Mouse (Mus musculus): ENCODE measurements around the gene Brix1.
"Not testable (repeated sequence)": the region's sequence is repeated elsewhere in the genome, so short reads cannot be mapped to it uniquely, and the experiment has no call there.

The Brix1 gene

DNA sequence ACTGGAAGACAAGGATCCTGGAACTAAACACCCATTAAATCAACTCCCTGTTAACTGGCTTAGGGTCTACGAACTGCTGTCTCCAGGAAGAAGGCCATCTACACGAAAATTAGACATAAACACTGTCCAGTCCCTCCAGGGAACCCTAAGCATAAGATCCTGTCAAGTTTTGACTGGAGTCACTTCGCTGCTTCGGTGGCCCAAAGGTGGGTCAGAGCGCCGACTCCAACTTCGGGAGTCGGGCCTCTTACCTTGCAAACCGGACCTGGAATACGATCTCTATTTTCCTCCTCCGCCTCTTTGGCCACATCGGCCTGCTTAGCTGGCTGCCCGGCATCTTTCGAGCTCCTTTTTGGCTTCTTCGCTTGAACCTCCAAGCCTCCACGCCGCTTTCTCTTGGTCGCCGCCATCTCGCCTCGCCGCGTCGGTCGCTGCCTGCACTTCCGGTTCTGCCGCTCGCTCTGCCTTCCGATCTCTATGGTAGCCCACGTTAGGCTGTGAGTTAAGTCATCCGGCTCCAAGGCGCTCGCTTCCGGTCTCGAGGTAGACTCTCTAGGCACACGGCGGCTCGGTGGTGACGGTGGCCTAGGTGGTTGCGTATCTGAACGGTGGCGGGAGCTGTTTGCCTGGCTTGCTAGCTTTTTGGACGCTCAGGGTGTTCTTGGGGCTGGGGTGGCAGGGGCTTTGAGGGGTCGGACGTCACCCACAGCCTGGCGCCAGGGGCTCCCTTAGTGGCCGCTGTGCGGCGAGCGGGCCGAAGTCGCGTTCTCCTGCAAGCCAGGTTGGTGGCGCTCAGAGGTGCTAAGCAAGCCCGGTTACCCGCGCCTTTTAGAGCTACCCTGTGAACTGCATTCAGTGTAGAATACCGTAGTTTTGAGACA lies at the start of gene Brix1, which contains the start of gene Rad1:
Gene Brix1, minus strand, starts transcription at position 464 of the 881 bp plus-strand sequence.
Gene Rad1, plus strand, starts transcription at position 535 of the 881 bp plus-strand sequence.
- peak; percentile 89 for DNase-seq (ENCODE audit: low read depth)

DNA sequence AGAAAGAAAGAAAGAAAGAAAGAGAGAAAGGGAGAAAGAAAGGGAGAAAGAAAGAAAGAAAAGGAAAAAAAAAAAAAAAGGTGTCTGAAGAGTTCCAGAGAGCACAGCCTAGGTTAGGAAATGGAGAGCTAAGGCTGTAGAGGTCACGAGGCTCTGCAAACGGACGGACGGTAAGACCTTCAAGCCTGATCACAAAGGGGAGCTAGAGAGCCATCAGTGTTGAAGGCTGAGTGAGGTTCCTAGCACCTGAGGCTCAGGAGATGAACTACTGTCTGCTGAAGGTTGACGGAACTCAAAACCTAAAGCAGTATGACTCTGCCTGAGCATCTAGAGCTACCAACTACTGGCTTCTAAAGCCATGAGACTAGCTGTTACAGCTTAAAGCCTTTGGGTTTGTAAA lies 48.8 kb upstream of the Brix1 start:
- DNase-seq (ENCODE audit: low read depth): no peak

DNA sequence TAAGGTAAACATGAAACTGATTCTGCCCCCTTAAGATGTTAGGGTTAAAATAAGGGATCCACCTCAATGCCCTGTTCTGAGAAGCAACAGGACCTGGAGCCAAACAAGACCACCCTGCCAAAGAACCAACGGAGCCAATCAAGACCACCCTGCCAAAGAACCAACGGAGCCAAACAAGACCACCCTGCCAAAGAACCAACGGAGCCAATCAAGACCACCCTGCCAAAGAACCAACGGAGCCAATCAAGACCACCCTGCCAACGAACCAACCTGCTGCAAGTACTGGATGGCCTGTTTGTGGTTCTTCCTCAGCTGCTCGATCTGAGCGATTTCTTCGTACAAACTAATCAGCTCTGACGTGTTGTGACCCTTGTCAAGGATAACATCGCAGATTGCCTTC lies 47.6 kb upstream of the Brix1 start:
- DNase-seq (ENCODE audit: low read depth): not testable (repeated sequence)

DNA sequence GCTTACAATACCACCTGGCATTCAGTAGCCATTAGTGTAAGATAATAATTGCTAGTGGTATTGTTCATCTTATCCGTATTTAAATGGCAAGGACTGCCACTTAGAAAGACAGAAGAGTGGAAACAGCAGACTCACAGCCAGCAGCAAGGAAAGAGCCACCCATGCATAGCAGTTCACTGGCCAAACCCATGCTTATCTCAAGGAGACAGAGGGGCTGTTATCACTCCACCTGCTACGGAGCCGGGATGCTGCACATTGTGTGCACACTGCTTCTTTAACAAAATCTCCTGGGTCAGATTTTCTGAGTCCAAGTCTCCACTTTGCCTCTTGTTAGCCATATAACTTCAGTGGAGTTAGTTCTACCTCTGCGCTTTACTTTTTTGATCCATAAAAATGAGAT lies 45.6 kb upstream of the Brix1 start:
- DNase-seq (ENCODE audit: low read depth): peak; percentile 7

DNA sequence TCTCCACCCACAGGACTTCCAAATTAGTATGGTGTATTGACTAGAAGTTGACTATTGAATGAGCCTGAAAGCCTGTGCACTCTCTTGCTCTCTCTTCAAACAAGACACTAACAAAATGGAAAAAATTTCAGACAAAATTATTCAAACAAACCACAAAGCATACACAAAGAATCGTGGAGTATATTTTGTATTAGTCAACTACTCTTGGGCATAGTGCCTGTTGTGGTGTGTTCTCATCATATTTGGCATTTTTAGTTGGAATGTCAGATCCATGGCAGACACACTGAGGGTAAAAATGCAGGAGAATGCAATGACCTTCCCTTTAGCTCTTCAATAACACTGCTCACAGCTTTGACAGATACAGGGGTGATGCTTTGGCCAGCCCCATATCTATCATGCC lies 40.1 kb upstream of the Brix1 start:
- no peak for DNase-seq (ENCODE audit: low read depth)

DNA sequence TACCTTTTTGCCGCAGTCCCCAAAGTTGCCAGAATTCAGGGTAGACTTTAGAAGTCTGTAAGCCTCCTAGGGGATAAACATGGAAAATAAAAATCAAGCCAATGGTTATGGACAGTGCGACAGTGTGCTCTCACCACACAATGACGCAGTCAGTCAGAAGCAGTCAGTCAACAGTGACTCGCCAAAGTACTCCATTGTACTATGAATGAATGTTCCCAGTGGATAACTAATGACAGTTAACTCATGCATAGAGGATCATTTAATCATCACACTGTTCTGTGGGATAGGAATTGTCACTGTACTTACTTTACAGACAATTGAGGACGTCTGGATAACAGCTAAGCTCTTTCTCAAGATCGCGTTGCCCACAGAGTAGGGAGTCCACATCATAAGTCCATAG lies 29.4 kb upstream of the Brix1 start:
- no peak for DNase-seq (ENCODE audit: low read depth)

DNA sequence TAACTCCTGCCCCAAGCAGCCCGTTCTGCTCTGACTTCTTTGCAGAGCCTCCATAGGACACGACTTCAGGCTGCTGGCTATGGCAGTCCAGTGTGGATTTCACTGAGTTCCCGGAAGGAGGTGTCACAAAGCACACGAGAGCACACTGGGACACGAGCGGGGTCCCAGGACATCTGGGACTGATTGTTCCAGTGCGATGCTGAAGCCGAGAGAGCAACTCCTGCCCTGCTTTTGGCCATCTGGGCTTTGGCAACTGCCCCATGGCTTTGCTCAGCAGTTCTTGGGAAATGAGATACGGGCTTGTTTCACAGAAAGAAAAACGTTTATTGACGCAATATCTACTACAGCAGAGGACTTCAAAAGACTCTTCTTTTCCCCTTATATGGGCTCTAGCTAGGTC lies 20.4 kb upstream of the Brix1 start:
- no peak for DNase-seq (ENCODE audit: low read depth)

DNA sequence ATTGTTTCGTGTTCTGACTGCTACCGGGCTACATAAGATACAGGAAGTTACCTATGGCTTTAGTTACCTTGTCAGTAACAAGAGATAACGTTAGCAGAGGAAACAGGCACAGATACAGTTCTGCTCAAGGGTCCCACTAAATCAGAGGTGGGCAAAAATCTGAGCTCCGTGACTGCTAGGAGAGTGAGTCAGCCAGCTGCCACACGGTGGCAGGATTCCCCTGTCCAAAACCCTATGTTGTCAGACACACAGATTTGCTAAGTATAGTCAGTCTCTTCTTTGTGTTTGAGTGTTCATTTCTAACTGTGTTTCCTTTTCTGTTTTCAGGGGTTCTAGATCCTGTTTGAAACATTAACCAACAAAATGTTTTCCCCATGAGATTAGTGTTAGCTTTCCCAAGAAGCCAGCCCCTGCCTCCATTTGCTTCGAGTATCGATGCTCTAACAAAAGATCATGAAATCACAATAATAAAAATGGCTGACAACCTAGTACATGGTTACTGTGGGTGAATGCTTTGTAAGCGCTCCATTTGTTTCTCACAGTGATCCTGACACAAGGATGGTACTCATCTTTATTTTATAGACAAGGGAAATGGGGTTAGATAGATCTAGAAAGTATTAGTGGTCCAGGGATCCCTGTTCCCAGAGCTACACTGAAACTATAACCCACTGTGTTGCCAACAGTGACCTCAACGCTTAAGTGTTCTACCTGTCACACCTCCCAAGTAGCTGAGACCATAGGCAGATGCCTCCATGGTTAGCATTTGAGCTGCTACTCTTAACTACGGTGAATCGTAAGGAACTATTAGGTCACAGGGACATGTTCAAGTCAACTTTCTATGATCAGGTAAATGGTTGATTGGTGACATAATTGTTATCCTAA lies 15.3 kb upstream of the Brix1 start:
- DNase-seq (ENCODE audit: low read depth): no peak

DNA sequence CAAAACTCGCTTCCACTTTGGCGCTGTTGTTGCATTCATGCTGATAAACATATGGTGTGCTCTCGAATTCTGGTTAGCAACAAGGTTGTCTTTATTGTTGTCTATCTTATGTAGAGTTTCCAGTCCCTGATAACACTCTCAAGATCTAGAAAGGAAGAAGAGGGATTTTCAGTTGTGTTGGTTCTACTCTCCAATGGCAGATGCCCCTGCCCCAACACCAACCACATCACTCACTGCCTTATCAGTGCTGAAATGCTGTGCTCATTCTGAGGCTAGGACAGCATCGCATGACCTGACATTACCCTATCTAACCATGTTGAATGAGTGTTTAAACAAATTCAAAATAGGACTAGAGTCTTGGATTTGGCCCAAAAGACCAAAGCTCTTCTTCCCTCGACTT lies 14.3 kb upstream of the Brix1 start:
- no peak for DNase-seq (ENCODE audit: low read depth)

DNA sequence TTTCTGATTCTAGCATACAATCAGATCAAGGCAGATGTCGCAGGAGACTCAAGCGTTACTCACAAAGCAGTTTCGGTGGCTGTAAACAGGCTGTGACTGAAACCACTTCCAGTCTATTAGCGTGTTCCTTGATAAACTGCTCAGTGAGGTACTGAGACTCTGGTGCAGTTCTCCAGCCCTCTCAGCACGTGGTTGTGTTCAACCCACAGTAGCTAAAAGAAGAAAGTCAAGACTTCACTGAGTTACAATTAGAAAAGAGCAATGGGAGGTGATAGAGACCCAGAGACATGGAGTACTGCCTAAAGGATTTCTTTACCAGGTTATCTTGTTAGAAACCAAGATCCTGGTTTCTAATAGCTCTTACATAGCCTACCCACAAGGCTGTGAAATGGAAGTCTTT lies 13.8 kb upstream of the Brix1 start:
- DNase-seq (ENCODE audit: low read depth): no peak

DNA sequence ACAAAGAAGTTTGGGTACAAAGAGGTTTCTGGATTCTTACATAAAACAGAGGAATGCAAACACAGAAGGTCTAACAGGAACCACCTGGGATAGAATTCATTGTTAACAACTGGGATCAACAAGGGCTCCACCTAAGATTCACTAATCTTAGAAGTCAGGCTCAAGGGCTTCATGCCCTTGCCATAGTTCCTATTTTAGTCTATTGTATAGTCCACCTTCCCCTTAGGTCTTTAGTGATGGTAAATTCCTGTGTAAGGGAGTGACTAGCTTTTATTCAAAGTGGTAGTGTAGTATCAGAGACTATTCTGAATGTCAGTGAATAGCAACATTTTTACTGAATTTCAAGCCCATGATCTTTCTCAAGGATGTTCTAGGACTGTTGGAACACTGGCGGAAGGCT lies 10.9 kb upstream of the Brix1 start:
- not testable (repeated sequence) for DNase-seq (ENCODE audit: low read depth)

DNA sequence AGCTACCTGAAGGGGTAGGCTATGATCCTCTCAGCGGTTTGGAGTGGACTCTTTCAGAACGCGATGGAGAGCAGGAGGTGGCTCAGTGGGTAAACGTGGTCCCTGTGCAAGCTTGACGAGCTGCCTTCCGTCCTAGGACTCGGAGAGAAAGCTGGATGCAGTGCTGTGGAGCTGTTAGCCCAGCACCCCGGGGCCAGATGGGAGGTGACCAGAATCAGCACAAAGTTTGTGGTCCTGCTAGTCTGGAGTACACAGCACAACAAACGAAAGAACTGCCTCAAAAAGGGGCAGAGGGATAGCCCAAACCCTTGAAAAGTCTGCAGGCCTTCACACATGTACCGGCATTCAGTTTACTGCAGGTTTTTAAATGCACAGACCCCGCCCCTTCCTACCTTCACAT lies 10.2 kb upstream of the Brix1 start:
- DNase-seq (ENCODE audit: low read depth): no peak

DNA sequence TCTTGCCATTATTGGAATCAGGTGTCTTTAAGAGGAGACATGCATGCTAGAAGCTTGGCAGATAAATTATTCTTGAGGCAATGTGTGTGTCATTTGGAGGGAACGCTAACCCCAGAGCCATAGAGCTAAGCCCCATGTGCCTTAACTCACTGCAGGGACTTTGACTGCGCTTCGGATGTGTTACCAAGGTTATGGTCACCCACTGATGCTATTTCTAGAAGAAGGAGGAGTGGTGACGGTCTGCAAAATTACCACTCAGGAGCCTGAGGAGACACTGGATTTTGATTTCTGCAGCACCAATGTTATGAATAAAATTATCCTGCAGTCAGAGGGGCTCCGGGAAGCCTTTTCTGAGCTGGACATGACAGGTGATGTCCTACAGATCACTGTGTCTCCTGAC lies 4.4 kb upstream of the Brix1 start:
- DNase-seq (ENCODE audit: low read depth): no peak

DNA sequence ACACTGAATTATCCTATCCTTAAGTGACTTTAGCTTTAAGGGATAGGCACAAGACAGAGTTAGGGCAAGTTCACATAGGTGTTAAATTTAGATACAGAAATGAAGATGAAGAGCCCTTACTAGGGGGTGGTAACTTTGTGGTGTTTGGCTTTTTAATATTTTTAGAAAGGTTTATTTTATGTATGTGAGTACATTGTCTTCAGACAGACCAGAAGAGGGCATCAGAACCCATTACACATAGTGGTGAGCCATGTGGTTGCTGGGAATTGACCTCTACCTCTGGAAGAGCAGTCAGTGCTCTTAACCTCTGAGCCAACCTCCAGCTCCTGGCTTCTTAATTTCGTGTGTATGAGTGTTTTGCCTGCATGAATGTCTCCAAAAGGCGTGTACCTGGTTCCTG lies 1.5 kb upstream of the Brix1 start:
- DNase-seq (ENCODE audit: low read depth): no peak

DNA sequence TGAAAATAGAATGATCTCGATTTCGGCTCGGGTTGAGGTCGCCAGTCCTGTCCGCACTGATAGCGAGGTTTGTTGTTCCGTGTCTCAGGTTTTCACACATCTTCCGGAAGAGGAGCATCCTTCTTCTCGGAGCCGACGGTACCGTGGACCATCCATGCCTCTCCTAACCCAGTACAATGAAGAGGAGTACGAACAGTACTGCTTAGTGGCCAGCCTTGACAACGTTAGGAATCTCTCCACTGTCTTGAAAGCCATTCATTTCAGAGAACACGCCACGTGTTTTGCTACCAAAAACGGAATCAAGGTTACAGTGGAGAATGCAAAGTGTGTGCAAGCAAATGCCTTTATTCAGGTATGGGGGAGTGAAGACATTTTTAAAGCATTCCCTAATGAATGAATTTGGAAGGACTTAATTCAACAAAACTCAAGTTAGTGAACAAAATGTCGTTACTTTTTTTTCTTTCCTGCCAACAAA lies 655 bp upstream of the Brix1 start:
- no peak for DNase-seq (ENCODE audit: low read depth)

DNA sequence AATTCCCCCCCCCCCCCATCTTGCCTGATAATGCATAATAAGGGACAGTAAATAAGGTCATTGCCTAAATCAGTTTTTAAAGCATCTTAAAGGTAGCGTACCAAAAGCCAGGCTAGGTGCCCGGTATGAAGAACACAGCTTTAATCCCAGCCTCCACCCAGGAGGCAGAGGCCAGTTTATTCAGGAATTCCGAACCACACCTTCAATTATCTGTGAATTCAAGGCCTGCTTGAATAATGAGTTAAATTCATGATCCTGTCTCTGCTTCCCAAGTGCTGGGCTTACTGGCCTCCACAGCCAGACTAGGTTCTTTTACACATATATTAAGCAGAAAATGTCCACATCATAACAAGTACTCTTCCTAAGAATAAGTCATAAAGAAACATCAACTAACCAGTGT lies 14.8 kb downstream of the Brix1 start:
- no peak for DNase-seq (ENCODE audit: low read depth)

DNA sequence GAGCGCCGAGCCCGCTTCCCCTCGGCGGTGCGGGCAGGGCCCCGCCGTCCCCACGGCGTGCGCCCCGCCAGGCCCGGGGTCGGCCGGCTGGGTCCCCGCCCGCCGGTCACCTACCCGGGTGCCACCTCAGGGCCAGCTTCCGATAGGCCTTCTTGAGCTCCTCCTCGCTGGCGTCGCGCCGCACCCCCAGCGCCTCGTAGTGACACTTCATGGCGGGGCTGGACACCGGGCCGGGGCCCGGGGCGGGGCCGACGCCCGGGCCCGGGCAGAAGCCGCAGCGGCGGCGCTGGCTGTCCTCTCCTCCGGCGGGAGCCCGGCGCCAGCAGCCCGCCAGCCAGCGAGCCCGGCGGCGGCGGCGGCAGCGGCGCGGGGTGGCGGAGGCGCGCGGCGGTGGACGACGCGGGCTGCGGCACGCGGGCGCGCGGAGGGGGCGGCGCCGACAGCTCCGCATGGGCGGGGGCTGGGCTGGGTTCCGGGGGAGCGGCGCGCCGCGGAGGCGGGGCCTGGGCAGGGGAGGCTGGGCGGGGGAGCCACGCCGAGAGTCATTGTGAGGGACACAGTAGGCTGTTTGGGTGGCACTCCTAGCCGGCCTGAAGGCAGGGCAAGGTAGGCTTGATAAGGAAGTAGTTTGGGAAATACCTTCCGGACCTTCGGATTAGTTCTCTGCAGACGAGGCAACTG lies 15.5 kb downstream of the Brix1 start, which contains the start of gene Dnajc21:
Gene Dnajc21, minus strand, starts transcription at position 366 of the 681 bp plus-strand sequence.
- DNase-seq (ENCODE audit: low read depth): peak; percentile 65

DNA sequence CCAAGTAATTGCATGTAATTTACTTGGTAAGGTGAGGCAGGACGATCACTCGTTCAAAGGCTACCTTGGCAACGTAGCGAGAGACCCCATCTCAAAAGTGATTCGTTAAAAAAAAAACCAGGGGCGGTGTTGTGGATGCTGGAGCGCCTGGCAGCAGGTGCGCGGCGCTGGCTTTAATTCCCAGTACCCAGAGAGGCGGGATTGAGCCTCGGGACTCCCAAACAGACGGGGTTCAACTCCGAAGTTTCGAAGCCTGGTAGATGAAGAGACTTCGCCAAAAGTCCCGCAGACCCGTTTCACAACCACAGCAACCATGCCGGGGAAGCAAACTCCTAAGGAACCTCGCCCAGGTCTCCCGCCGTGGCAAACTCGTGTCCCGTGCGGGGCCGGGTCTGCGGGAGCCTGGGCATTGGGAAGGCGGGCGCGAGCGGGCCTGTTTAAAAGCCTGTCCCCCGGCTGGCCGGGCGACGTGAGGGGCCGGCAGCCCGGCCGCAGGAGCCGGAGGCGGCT lies 16.1 kb downstream of the Brix1 start:
- DNase-seq (ENCODE audit: low read depth): no peak

DNA sequence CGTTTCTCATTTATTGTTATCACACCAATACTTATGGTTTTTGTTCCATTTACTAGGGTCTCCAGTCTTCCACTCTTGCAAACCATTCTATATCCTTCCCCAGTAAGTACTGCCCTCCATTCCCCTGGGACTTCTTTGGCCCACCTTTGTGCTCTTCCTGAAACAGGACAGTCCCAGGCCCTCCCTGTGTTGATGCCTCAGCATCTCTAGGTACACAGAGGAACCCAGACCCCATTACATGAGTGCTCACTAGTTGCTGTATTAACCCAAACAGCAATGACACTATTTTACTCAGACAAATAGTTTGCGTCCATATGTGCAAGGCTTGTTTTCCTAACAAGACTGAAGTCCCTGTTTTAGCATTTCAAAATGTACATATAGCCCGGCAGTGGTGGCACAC lies 17.0 kb downstream of the Brix1 start:
- no peak for DNase-seq (ENCODE audit: low read depth)

DNA sequence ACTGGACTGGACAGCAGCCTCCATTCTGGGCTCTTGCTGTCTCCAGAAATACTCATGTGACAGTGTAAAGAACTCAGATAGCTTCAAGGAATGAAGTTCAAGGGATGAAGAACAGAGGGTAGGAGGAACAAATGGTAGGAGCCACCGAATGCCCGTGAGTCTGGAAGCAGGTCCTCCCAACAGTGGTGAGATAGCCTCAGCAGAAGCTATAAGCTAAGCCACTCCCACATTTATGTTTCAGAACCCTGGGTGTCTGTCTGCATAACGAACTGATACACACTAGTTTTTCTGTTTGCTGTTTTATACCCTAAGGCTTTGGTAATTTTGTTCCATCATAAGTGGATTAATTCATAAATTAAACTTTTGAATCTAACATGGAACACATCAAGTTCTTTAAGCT lies 21.1 kb downstream of the Brix1 start:
- no peak for DNase-seq (ENCODE audit: low read depth)

DNA sequence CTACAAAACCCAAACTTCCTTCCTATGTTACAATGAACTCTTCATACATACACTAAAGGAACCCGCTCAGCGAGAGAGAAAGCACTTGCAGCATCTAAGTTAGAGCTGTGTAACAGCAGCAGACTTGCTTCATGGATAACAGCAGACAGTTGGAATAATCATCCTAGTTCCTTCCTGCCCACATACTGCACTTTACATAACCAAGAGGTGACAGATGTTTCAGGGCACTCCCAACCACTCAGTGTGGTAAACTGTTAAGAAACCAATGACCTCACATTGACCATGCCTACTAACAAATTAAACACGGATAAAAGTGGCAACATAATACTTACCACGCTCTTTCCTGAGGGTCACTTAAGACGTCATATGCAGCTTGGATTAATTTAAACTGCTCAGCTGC lies 22.2 kb downstream of the Brix1 start:
- no peak for DNase-seq (ENCODE audit: low read depth)

DNA sequence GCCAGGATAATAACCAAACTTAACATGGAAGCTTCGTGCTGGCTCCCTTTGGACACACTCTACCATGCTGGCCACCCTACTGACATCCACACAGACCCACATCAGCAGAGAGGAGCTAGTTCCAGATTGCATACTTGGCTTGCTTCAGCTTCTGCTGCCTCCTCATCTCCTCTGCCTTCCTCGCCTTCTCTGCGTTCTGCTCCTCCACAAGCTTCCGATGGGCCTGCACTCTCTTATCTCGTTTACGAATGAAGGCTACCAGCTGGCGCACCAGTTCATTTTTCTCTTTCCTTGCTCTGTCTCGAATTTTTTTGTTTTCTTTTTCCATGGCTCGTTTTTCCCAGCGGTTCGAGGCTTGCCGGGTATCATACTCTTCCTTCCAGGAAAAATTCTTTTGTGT lies 24.8 kb downstream of the Brix1 start:
- no peak for DNase-seq (ENCODE audit: low read depth)

All from c-Kit-positive CD71-negative TER-119-negative erythroid progenitor cells, embryonic 14.5 days (primary cell).